Mouse (Mus musculus) thymus, adult 2 months (tissue): ENCODE measurements around the gene Pepd. TPM values are rescaled to one million over a fixed set of nuclear protein-coding genes. Genes with fewer than 3 reads are reported as not detected.
A peak's percentile ranks its signal among the peaks of the same experiment; 100 is the strongest.

Experiments used
- DNase-seq: peaks from one replicate; pipeline ENCODE4 v3.0.0; 2021
- H3K27ac ChIP-seq: fragments of 200-500 bp; 2 replicates; pipeline ENCODE4 v1.5.1; 2012; ENCODE audit warnings: low read length, control low read depth; ENCODE audit not compliant: control insufficient read depth, insufficient read depth
- H3K27me3 ChIP-seq: fragments of 200-500 bp; 2 replicates; pipeline ENCODE4 v1.6.1; 2012; ENCODE audit warnings: mild to moderate bottlenecking, low read length, moderate library complexity, mixed read lengths; ENCODE audit not compliant: control insufficient read depth, insufficient read depth
- H3K36me3 ChIP-seq: fragments of 200-500 bp; 2 replicates; pipeline ENCODE4 v1.6.1; 2012; ENCODE audit warnings: mild to moderate bottlenecking, low read length, moderate library complexity; ENCODE audit not compliant: control insufficient read depth, insufficient read depth
- H3K4me1 ChIP-seq: fragments of 200-500 bp; replicated peaks from 2 replicates; pipeline ENCODE4 v1.6.1; 2012; ENCODE audit warnings: low read length; ENCODE audit not compliant: control insufficient read depth, insufficient read depth
- H3K4me3 ChIP-seq: fragments of 200-500 bp; 2 replicates; pipeline ENCODE4 v1.5.1; 2012; ENCODE audit warnings: mild to moderate bottlenecking, low read length, control low read depth, moderate library complexity; ENCODE audit not compliant: control insufficient read depth, insufficient read depth
- CTCF ChIP-seq: fragments of 200-500 bp; IDR thresholded peaks from 2 replicates; pipeline ENCODE4 v1.5.1; 2012; ENCODE audit warnings: mild to moderate bottlenecking, control low read depth, low read length, moderate library complexity, borderline replicate concordance; ENCODE audit not compliant: control insufficient read depth, poor library complexity, insufficient read depth; ENCODE audit errors: extremely low read depth
- POLR2A ChIP-seq: fragments of 200-500 bp; IDR thresholded peaks from 2 replicates; pipeline ENCODE4 v1.6.1; 2012; ENCODE audit warnings: mild to moderate bottlenecking, low read length, control low read depth, moderate library complexity; ENCODE audit not compliant: control insufficient read depth, poor library complexity, insufficient read depth; ENCODE audit errors: extremely low read depth
- WGBS: fragments of 180-500 bp; shearing (Covaris S2); methylation state at CpG from one replicate; pipeline ENCODE4 v1.1.7; 2018; 5-methylcytosine and 5-hydroxymethylcytosine counted together
- polyA plus RNA-seq: library from polyadenylated mRNA; depleted of rRNA; stranded (reverse); fragments of >200 nt; gene quantifications from 2 replicates; pipeline ENCODE4 v1.2.3, GENCODE M21; 2012

Pepd gene
- polyA plus RNA-seq, 1 experiment, result 87.6 TPM

- 89% methylated on average over 1 of the region's 1 CpGs for WGBS
- DNase-seq, result no peak
- Histone ChIP-seq H3K4me1 (no peaks in the 10 kb centered on the region), H3K36me3 (no peaks in the 10 kb centered on the region), H3K27me3 (no peaks in the 10 kb centered on the region), H3K27ac (no peak overlapping the region), H3K4me3 (no peak overlapping the region)
- TF ChIP-seq POLR2A, result no peak
- TF ChIP-seq CTCF, result no peak
Observed at GRCm38 (mm10) chr7:34892845-34893244, 19.3 kb upstream of the Pepd start.

GRCm38 (mm10) chr7:34896461-34896860, 15.7 kb upstream of the Pepd start:
- Histone ChIP-seq H3K4me1 (no peaks in the 10 kb centered on the region), H3K27ac (no peak overlapping the region), H3K4me3 (no peak overlapping the region), H3K36me3 (no peaks in the 10 kb centered on the region), H3K27me3 (no peaks in the 10 kb centered on the region)
- no peak for DNase-seq
- 77% methylated on average over 4 of the region's 4 CpGs for WGBS
- TF ChIP-seq POLR2A (no peak), CTCF (no peak)

- Histone ChIP-seq H3K4me3 (no peak overlapping the region), H3K36me3 (no peaks in the 10 kb centered on the region), H3K27me3 (no peaks in the 10 kb centered on the region), H3K4me1 (no peaks in the 10 kb centered on the region), H3K27ac (no peak overlapping the region)
- no peak for TF ChIP-seq POLR2A
- TF ChIP-seq CTCF, result no peak
- DNase-seq, result no peak
- 3% methylated on average over 1 of the region's 1 CpGs for WGBS
Observed at GRCm38 (mm10) chr7:34897058-34897457, 15.1 kb upstream of the Pepd start.

- DNase-seq, result peak; percentile 34
- no peaks in the 10 kb centered on the region for H3K36me3 ChIP-seq
- TF ChIP-seq POLR2A (no peak), CTCF (no peak)
- no peak overlapping the region for H3K4me3 ChIP-seq
- H3K4me1 ChIP-seq, result peaks cover 26% of the 10 kb centered on the region
- 34% methylated on average over 24 of the region's 24 CpGs for WGBS
- no peaks in the 10 kb centered on the region for H3K27me3 ChIP-seq
- no peak overlapping the region for H3K27ac ChIP-seq
Observed at GRCm38 (mm10) chr7:34910096-34911066, 1.8 kb upstream of the Pepd start.

GRCm38 (mm10) chr7:34913956-34914355, 1.8 kb downstream of the Pepd start:
- Histone ChIP-seq H3K36me3 (no peaks in the 10 kb centered on the region), H3K4me3 (no peak overlapping the region), H3K4me1 (peaks cover 32% of the 10 kb centered on the region), H3K27me3 (no peaks in the 10 kb centered on the region), H3K27ac (no peak overlapping the region)
- 95% methylated on average over 9 of the region's 9 CpGs for WGBS
- TF ChIP-seq POLR2A (no peak), CTCF (no peak)
- no peak for DNase-seq

- WGBS, result 94% methylated on average over 5 of the region's 5 CpGs
- no peaks in the 10 kb centered on the region for H3K27me3 ChIP-seq
- H3K36me3 ChIP-seq, result no peaks in the 10 kb centered on the region
- TF ChIP-seq CTCF, result no peak
- no peak for TF ChIP-seq POLR2A
- no peak for DNase-seq
- H3K4me3 ChIP-seq, result no peak overlapping the region
- H3K27ac ChIP-seq, result no peak overlapping the region
- peaks cover 28% of the 10 kb centered on the region for H3K4me1 ChIP-seq
Observed at GRCm38 (mm10) chr7:34915555-34915954, 3.4 kb downstream of the Pepd start.
